Mouse (Mus musculus): ENCODE measurements around the gene Smr2. TPM values are rescaled to one million over a fixed set of nuclear protein-coding genes. Genes with fewer than 3 reads are reported as not detected.
"Not testable (repeated sequence)": the region's sequence is repeated elsewhere in the genome, so short reads cannot be mapped to it uniquely, and the experiment has no call there.

Smr2 gene
- polyA plus RNA-seq (2014; fragmentation: Nextera tagmentation; extraction: Ambion mirVana): not detected in 2 replicates

DNA sequence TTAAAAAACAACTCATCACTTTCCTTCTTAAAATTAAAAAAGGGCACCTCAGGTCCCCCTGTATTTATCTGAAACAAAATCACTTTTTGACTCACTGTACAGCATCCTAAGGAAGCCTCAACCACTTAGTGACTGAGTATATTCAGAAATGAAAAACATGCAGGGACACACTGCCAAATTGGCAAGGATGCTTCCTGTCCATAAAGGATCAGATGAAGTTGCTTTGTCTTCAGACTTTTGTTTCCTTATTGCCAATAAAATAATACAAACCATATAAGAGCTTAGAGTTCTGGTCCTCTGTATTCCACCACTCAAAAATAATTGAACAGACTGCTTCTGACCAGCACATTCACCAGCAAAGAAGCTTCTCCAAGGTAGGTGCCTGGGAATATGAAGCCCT lies at the start of gene Smr2:
Gene Smr2, plus strand, starts transcription at position 301 of the 400 bp plus-strand sequence.
- H3K4me2 ChIP-seq (replicated peaks; ENCODE audit: low read depth, low read length); H3K9me3 ChIP-seq (ENCODE audit: control insufficient read depth, low read depth, low read length); H3K9ac ChIP-seq (replicated peaks; ENCODE audit: low read depth, low read length); H3K4me3 ChIP-seq (ENCODE audit: low read depth, low read length); H3K27me3 ChIP-seq (ENCODE audit: control insufficient read depth, insufficient read depth, low read length); H3K4me1 ChIP-seq (ENCODE audit: control insufficient read depth, insufficient read depth, low read length); H3K36me3 ChIP-seq (ENCODE audit: control insufficient read depth, insufficient read depth, low read length); ATAC-seq (ENCODE audit: insufficient number of reproducible peaks, insufficient read depth, low FRiP score, low read depth); H3K27ac ChIP-seq (ENCODE audit: low read length): not testable (repeated sequence)

- Histone ChIP-seq H3K4me1 (ENCODE audit: control insufficient read depth, insufficient read depth, low read length) (no peaks in the 10 kb centered on the region), H3K4me3 (ENCODE audit: low read depth, low read length) (no peak within 1 kb of the TSS), H3K9me3 (ENCODE audit: control insufficient read depth, low read depth, low read length) (no peaks in the 10 kb centered on the region), H3K27ac (ENCODE audit: low read length) (no peak within 1 kb of the TSS), H3K27me3 (ENCODE audit: control insufficient read depth, insufficient read depth, low read length) (no peaks in the 10 kb centered on the region), H3K36me3 (ENCODE audit: control insufficient read depth, insufficient read depth, low read length) (no peaks in the 10 kb centered on the region), H3K9ac (replicated peaks; ENCODE audit: low read depth, low read length) (no peak within 1 kb of the TSS), H3K4me2 (replicated peaks; ENCODE audit: low read depth, low read length) (no peak within 1 kb of the TSS)
- 68% methylated on average over 1 of the region's 1 CpGs for WGBS
- ATAC-seq (ENCODE audit: insufficient number of reproducible peaks, insufficient read depth, low FRiP score, low read depth): no peak
These were observed 25.1 kb downstream of the Smr2 start, which contains the start of gene Gm11116 for GRCm38 (mm10) chr5:88111430-88111829. Gene Gm11116, minus strand, starts transcription at chr5:88111530.

- no peak within 1 kb of the TSS for H3K9ac ChIP-seq (replicated peaks; ENCODE audit: low read depth, low read length)
- no peaks in the 10 kb centered on the region for H3K9me3 ChIP-seq (ENCODE audit: control insufficient read depth, low read depth, low read length)
- no peak within 1 kb of the TSS for H3K27ac ChIP-seq (ENCODE audit: low read length)
- H3K4me3 ChIP-seq (ENCODE audit: low read depth, low read length): no peak within 1 kb of the TSS
- no peak within 1 kb of the TSS for H3K4me2 ChIP-seq (replicated peaks; ENCODE audit: low read depth, low read length)
- no peaks in the 10 kb centered on the region for H3K36me3 ChIP-seq (ENCODE audit: control insufficient read depth, insufficient read depth, low read length)
- H3K4me1 ChIP-seq (ENCODE audit: control insufficient read depth, insufficient read depth, low read length): no peaks in the 10 kb centered on the region
- no peaks in the 10 kb centered on the region for H3K27me3 ChIP-seq (ENCODE audit: control insufficient read depth, insufficient read depth, low read length)
- ATAC-seq (ENCODE audit: insufficient number of reproducible peaks, insufficient read depth, low FRiP score, low read depth): no peak
These were observed 67.6 kb downstream of the Smr2 start, which contains the start of gene Gm11115 for GRCm38 (mm10) chr5:88153999-88154398. Gene Gm11115, minus strand, starts transcription at chr5:88154099.

Other genes with a start within 250 kb of the Smr2 start
- not detected in 2 replicates for gene Odam, start 201.5 kb upstream of the Smr2 start, polyA plus RNA-seq (2014; fragmentation: Nextera tagmentation; extraction: Ambion mirVana)
- not detected in 2 replicates for gene Csn3, start 161.0 kb upstream of the Smr2 start, polyA plus RNA-seq (2014; fragmentation: Nextera tagmentation; extraction: Ambion mirVana)
- not detected in 2 replicates for gene 2310003L06Rik, start 117.1 kb upstream of the Smr2 start, polyA plus RNA-seq (2014; fragmentation: Nextera tagmentation; extraction: Ambion mirVana)
- not detected in 2 replicates for gene Gm28434, start 117.0 kb upstream of the Smr2 start, polyA plus RNA-seq (2014; fragmentation: Nextera tagmentation; extraction: Ambion mirVana)
- gene Cabs1, start 107.1 kb upstream of the Smr2 start, polyA plus RNA-seq (2014; fragmentation: Nextera tagmentation; extraction: Ambion mirVana): not detected in 2 replicates
- gene Smr3a, start 84.0 kb upstream of the Smr2 start, polyA plus RNA-seq (2014; fragmentation: Nextera tagmentation; extraction: Ambion mirVana): not detected in 2 replicates
- gene Gm11116, start 25.0 kb downstream of the Smr2 start, polyA plus RNA-seq (2014; fragmentation: Nextera tagmentation; extraction: Ambion mirVana): not detected in 2 replicates
- not detected in 2 replicates for gene Gm11115, start 67.5 kb downstream of the Smr2 start, polyA plus RNA-seq (2014; fragmentation: Nextera tagmentation; extraction: Ambion mirVana)
- not detected in 2 replicates for gene Gm7714, start 182.4 kb downstream of the Smr2 start, polyA plus RNA-seq (2014; fragmentation: Nextera tagmentation; extraction: Ambion mirVana)
- not detected in 2 replicates for gene Prol1, start 230.8 kb downstream of the Smr2 start, polyA plus RNA-seq (2014; fragmentation: Nextera tagmentation; extraction: Ambion mirVana)

Data from stomach, embryonic 14.5 days (tissue).